Mouse (Mus musculus) stomach, embryonic 14.5 days (tissue): Measurements from ENCODE around the gene Ccdc169. TPM values are rescaled to one million over a fixed set of nuclear protein-coding genes. Genes with fewer than 3 reads are reported as not detected.
"Not testable (repeated sequence)": the region's sequence is repeated elsewhere in the genome, so short reads cannot be mapped to it uniquely, and the experiment has no call there.

Experiments
- ATAC-seq: fragments of 200-750 bp; cut with Nextera tagmentation; 2 replicates; pipeline ENCODE4 v1.8.0; 2017; ENCODE audit warnings: low read depth, moderate TSS enrichment; ENCODE audit not compliant: insufficient number of reproducible peaks, insufficient read depth, low FRiP score
- H3K27ac ChIP-seq: fragments of 300-500 bp; sonication (generic); 2 replicates; pipeline ENCODE4 v1.5.1; 2014; ENCODE audit warnings: mild to moderate bottlenecking, low read length, moderate library complexity, mixed read lengths
- H3K27me3 ChIP-seq: fragments of 300-500 bp; sonication (generic); 2 replicates; pipeline ENCODE4 v1.6.1; 2014; ENCODE audit warnings: low read length, control low read depth, mixed read lengths; ENCODE audit not compliant: control insufficient read depth, insufficient read depth
- H3K36me3 ChIP-seq: fragments of 300-500 bp; sonication (generic); 2 replicates; pipeline ENCODE4 v1.6.1; 2014; ENCODE audit warnings: mild to moderate bottlenecking, control low read depth, low read length, moderate library complexity, mixed read lengths; ENCODE audit not compliant: control insufficient read depth, insufficient read depth
- H3K4me1 ChIP-seq: fragments of 300-500 bp; sonication (generic); 2 replicates; pipeline ENCODE4 v1.6.1; 2014; ENCODE audit warnings: low read length, control low read depth, mixed read lengths; ENCODE audit not compliant: control insufficient read depth, insufficient read depth
- H3K4me2 ChIP-seq: fragments of 300-500 bp; sonication (generic); replicated peaks from 2 replicates; pipeline ENCODE4 v1.6.1; 2014; ENCODE audit warnings: low read depth, low read length, control low read depth
- H3K4me3 ChIP-seq: fragments of 300-500 bp; sonication (generic); 2 replicates; pipeline ENCODE4 v1.5.1; 2014; ENCODE audit warnings: low read depth, low read length, control low read depth
- H3K9ac ChIP-seq: fragments of 300-500 bp; sonication (generic); replicated peaks from 2 replicates; pipeline ENCODE4 v1.6.1; 2014; ENCODE audit warnings: low read depth, mild to moderate bottlenecking, control low read depth, low read length, moderate library complexity, mixed read lengths
- H3K9me3 ChIP-seq: fragments of 300-500 bp; sonication (generic); 2 replicates; pipeline ENCODE4 v1.6.1; 2016; ENCODE audit warnings: low read depth, low read length, control low read depth; ENCODE audit not compliant: control insufficient read depth
- WGBS: fragments of 180-500 bp; shearing (Covaris S2); extraction: QIAGEN DNeasy Blood & Tissue Kit; methylation state at CpG from one replicate; pipeline ENCODE4 v1.1.7; 2014; 5-methylcytosine and 5-hydroxymethylcytosine counted together
- polyA plus RNA-seq: library from polyadenylated mRNA; unstranded; fragments of >200 nt; fragmentation: Nextera tagmentation; extraction: Ambion mirVana; gene quantifications from 2 replicates; pipeline ENCODE4 v1.2.1, GENCODE M21; 2014

Ccdc169 gene
- polyA plus RNA-seq, 1 experiment from 2014 or later, result not detected

- H3K27me3 ChIP-seq, result no peaks in the 10 kb centered on the region
- no peaks in the 10 kb centered on the region for H3K4me1 ChIP-seq
- no peaks in the 10 kb centered on the region for H3K36me3 ChIP-seq
- H3K4me3 ChIP-seq, result no peak overlapping the region
- H3K9me3 ChIP-seq, result no peaks in the 10 kb centered on the region
- no peak for ATAC-seq
- no peak overlapping the region for H3K27ac ChIP-seq
- WGBS, result 83% methylated on average over 8 of the region's 8 CpGs
- no peak overlapping the region for H3K9ac ChIP-seq
- H3K4me2 ChIP-seq, result no peak overlapping the region
These were observed 57.7 kb downstream of the Ccdc169 start for GRCm38 (mm10) chr3:55194792-55195191.

GRCm38 (mm10) chr3:55195581-55196327, 58.6 kb downstream of the Ccdc169 start:
- no peak overlapping the region for H3K27ac ChIP-seq
- no peaks in the 10 kb centered on the region for H3K27me3 ChIP-seq
- no peak overlapping the region for H3K4me2 ChIP-seq
- no peaks in the 10 kb centered on the region for H3K9me3 ChIP-seq
- H3K4me3 ChIP-seq, result no peak overlapping the region
- no peak overlapping the region for H3K9ac ChIP-seq
- no peaks in the 10 kb centered on the region for H3K36me3 ChIP-seq
- 74% methylated on average over 5 of the region's 5 CpGs for WGBS
- no peak for ATAC-seq
- no peaks in the 10 kb centered on the region for H3K4me1 ChIP-seq

GRCm38 (mm10) chr3:55196328-55196710, 59.2 kb downstream of the Ccdc169 start:
- Histone ChIP-seq H3K27ac (no peak overlapping the region), H3K27me3 (no peaks in the 10 kb centered on the region), H3K4me1 (no peaks in the 10 kb centered on the region), H3K9me3 (no peaks in the 10 kb centered on the region), H3K4me2 (no peak overlapping the region), H3K9ac (no peak overlapping the region; the same call in 1 of the 2 replicates), H3K36me3 (no peaks in the 10 kb centered on the region), H3K4me3 (no peak overlapping the region)
- no peak for ATAC-seq
- WGBS, result 77% methylated on average over 2 of the region's 2 CpGs

GRCm38 (mm10) chr3:55203621-55204020, 66.5 kb downstream of the Ccdc169 start:
- not testable (repeated sequence) for H3K27ac ChIP-seq, H3K4me3 ChIP-seq, H3K27me3 ChIP-seq, H3K4me2 ChIP-seq, H3K4me1 ChIP-seq, ATAC-seq, H3K9ac ChIP-seq, H3K9me3 ChIP-seq, H3K36me3 ChIP-seq
- 95% methylated on average over 11 of the region's 11 CpGs for WGBS

GRCm38 (mm10) chr3:55206413-55206812, 69.3 kb downstream of the Ccdc169 start:
- Histone ChIP-seq H3K4me2 (no peak overlapping the region), H3K4me1 (no peaks in the 10 kb centered on the region), H3K36me3 (no peaks in the 10 kb centered on the region), H3K9me3 (no peaks in the 10 kb centered on the region), H3K4me3 (no peak overlapping the region), H3K9ac (no peak overlapping the region), H3K27me3 (no peaks in the 10 kb centered on the region), H3K27ac (no peak overlapping the region)
- ATAC-seq, result no peak
- WGBS, result 97% methylated on average over 2 of the region's 2 CpGs

GRCm38 (mm10) chr3:55207665-55208064, 70.5 kb downstream of the Ccdc169 start:
- Histone ChIP-seq H3K9me3 (no peaks in the 10 kb centered on the region), H3K27me3 (no peaks in the 10 kb centered on the region), H3K36me3 (no peaks in the 10 kb centered on the region), H3K4me3 (no peak overlapping the region), H3K4me1 (no peaks in the 10 kb centered on the region), H3K9ac (no peak overlapping the region), H3K4me2 (no peak overlapping the region), H3K27ac (no peak overlapping the region)
- 74% methylated on average over 6 of the region's 6 CpGs for WGBS
- no peak for ATAC-seq

- Histone ChIP-seq H3K9me3 (no peaks in the 10 kb centered on the region), H3K9ac (no peak overlapping the region), H3K36me3 (no peaks in the 10 kb centered on the region), H3K4me2 (no peak overlapping the region), H3K27ac (no peak overlapping the region), H3K4me1 (no peaks in the 10 kb centered on the region), H3K27me3 (no peaks in the 10 kb centered on the region), H3K4me3 (no peak overlapping the region)
- no peak for ATAC-seq
- 33% methylated on average over 2 of the region's 2 CpGs for WGBS
These were observed 75.1 kb downstream of the Ccdc169 start for GRCm38 (mm10) chr3:55212254-55212653.

GRCm38 (mm10) chr3:55213785-55214184, 76.6 kb downstream of the Ccdc169 start:
- H3K36me3 ChIP-seq, result no peaks in the 10 kb centered on the region
- H3K9me3 ChIP-seq, result no peaks in the 10 kb centered on the region
- H3K4me2 ChIP-seq, result no peak overlapping the region
- H3K27me3 ChIP-seq, result no peaks in the 10 kb centered on the region
- no peak overlapping the region for H3K4me3 ChIP-seq
- 42% methylated on average over 4 of the region's 4 CpGs for WGBS
- no peak overlapping the region for H3K9ac ChIP-seq
- ATAC-seq, result no peak
- H3K27ac ChIP-seq, result no peak overlapping the region
- no peaks in the 10 kb centered on the region for H3K4me1 ChIP-seq

- H3K4me3 ChIP-seq, result no peak overlapping the region
- no peak overlapping the region for H3K4me2 ChIP-seq
- H3K9me3 ChIP-seq, result no peaks in the 10 kb centered on the region
- H3K27me3 ChIP-seq, result no peaks in the 10 kb centered on the region
- 80% methylated on average over 6 of the region's 6 CpGs for WGBS
- H3K9ac ChIP-seq, result no peak overlapping the region
- H3K27ac ChIP-seq, result no peak overlapping the region
- H3K36me3 ChIP-seq, result no peaks in the 10 kb centered on the region
- H3K4me1 ChIP-seq, result no peaks in the 10 kb centered on the region
- no peak for ATAC-seq
These were observed 77.3 kb downstream of the Ccdc169 start for GRCm38 (mm10) chr3:55214413-55214812.
